Mouse (Mus musculus) lung, embryonic 14.5 days (tissue): ENCODE measurements around the gene Ssbp3. TPM values are rescaled to one million over a fixed set of nuclear protein-coding genes. Genes with fewer than 3 reads are reported as not detected.

Source experiments
- ATAC-seq: fragments of 200-750 bp; cut with Nextera tagmentation; 2 replicates; pipeline ENCODE4 v1.8.0; 2017; ENCODE audit warnings: mild to moderate bottlenecking, moderate TSS enrichment, moderate library complexity; ENCODE audit not compliant: insufficient read depth
- DNase-seq: peaks from one replicate; pipeline ENCODE4 v3.0.0-alpha.2; 2015
- H3K27ac ChIP-seq: fragments of 300-500 bp; sonication (generic); 2 replicates; pipeline ENCODE4 v1.5.1; 2014; ENCODE audit warnings: low read depth, mild to moderate bottlenecking, moderate library complexity
- H3K27me3 ChIP-seq: fragments of 300-500 bp; sonication (generic); 2 replicates; pipeline ENCODE4 v1.6.1; 2014; ENCODE audit warnings: low read length, control low read depth; ENCODE audit not compliant: insufficient read depth
- H3K36me3 ChIP-seq: fragments of 300-500 bp; sonication (generic); 2 replicates; pipeline ENCODE4 v1.6.1; 2014; ENCODE audit warnings: control low read depth; ENCODE audit not compliant: insufficient read depth
- H3K4me1 ChIP-seq: fragments of 300-500 bp; sonication (generic); 2 replicates; pipeline ENCODE4 v1.6.1; 2014; ENCODE audit warnings: antibody characterized with exemption, control low read depth; ENCODE audit not compliant: insufficient read depth
- H3K4me2 ChIP-seq: fragments of 300-500 bp; sonication (generic); 2 replicates; pipeline ENCODE4 v1.6.1; 2014; ENCODE audit warnings: mild to moderate bottlenecking
- H3K4me3 ChIP-seq: fragments of 300-500 bp; sonication (generic); 2 replicates; pipeline ENCODE4 v1.5.1; 2014; ENCODE audit warnings: low read depth, low read length
- H3K9ac ChIP-seq: fragments of 300-500 bp; sonication (generic); 2 replicates; pipeline ENCODE4 v1.6.1; 2014
- H3K9me3 ChIP-seq: fragments of 300-500 bp; sonication (generic); 2 replicates; pipeline ENCODE4 v1.6.1; 2016; ENCODE audit warnings: low read depth, low read length, control low read depth
- CTCF ChIP-seq: IDR thresholded peaks from 2 replicates; pipeline ENCODE4 v1.5.1; 2016; ENCODE audit warnings: antibody characterized with exemption, low read depth
- WGBS: fragments of 180-500 bp; shearing (Covaris S2); extraction: QIAGEN DNeasy Blood & Tissue Kit; methylation state at CpG from one replicate; pipeline ENCODE4 v1.1.7; 2014; 5-methylcytosine and 5-hydroxymethylcytosine counted together
- polyA plus RNA-seq: library from polyadenylated mRNA; unstranded; fragments of >200 nt; fragmentation: Nextera tagmentation; extraction: Ambion mirVana; gene quantifications from 2 replicates; pipeline ENCODE4 v1.2.1, GENCODE M21; 2014

Ssbp3 gene
- polyA plus RNA-seq, 1 experiment from 2014 or later = 80.2 TPM

- DNase-seq (no peak), ATAC-seq (no peak)
- Histone ChIP-seq H3K27me3 (no peaks in the 10 kb centered on the region), H3K9me3 (no peaks in the 10 kb centered on the region), H3K27ac (no peak overlapping the region), H3K9ac (no peak overlapping the region), H3K36me3 (peaks cover 57% of the 10 kb centered on the region), H3K4me3 (no peak overlapping the region), H3K4me2 (no peak overlapping the region), H3K4me1 (no peaks in the 10 kb centered on the region)
- 84% methylated on average over 11 of the region's 11 CpGs for WGBS
- no peak for TF ChIP-seq CTCF
Observed at GRCm38 (mm10) chr4:107048568-107049162, 138.2 kb downstream of the Ssbp3 start.

GRCm38 (mm10) chr4:107051889-107052288 lies 141.4 kb downstream of the Ssbp3 start:
- Histone ChIP-seq H3K9me3 (no peaks in the 10 kb centered on the region), H3K4me3 (no peak overlapping the region), H3K9ac (no peak overlapping the region), H3K36me3 (peaks cover 33% of the 10 kb centered on the region), H3K4me1 (no peaks in the 10 kb centered on the region), H3K27me3 (no peaks in the 10 kb centered on the region), H3K27ac (no peak overlapping the region), H3K4me2 (no peak overlapping the region)
- no peak for TF ChIP-seq CTCF
- 45% methylated on average over 4 of the region's 4 CpGs for WGBS
- DNase-seq (no peak), ATAC-seq (no peak)

GRCm38 (mm10) chr4:107052962-107053553 lies 142.6 kb downstream of the Ssbp3 start:
- Histone ChIP-seq H3K9me3 (no peaks in the 10 kb centered on the region), H3K27ac (no peak overlapping the region), H3K4me3 (no peak overlapping the region), H3K27me3 (no peaks in the 10 kb centered on the region), H3K36me3 (peaks cover 34% of the 10 kb centered on the region), H3K9ac (no peak overlapping the region), H3K4me1 (no peaks in the 10 kb centered on the region), H3K4me2 (no peak overlapping the region)
- ATAC-seq (no peak), DNase-seq (no peak)
- TF ChIP-seq CTCF = no peak
- 42% methylated on average over 5 of the region's 5 CpGs for WGBS

- no peak for ATAC-seq
- TF ChIP-seq CTCF = no peak
Observed at GRCm38 (mm10) chr4:107056088-107056487, 145.6 kb downstream of the Ssbp3 start.

DNA sequence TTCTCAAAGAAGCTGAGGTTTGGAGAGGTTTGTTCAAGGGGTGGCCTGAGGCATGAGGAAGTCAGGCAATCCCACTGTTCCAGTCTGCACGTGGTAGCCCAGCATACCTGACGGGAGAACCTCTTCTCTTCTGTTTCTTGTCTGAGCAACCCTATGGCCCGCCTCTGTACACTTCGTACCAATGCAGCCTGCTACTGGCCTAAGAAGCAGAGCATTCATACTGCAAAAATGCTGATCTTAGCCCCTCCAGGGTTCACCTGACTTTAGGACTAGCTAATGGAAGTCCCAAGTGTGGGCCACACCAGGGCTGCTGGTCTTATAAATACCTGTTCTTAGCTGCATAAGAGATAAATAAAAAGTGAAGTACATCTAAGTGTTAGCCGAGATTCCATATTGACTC lies 147.8 kb downstream of the Ssbp3 start:
- 83% methylated on average over 5 of the region's 5 CpGs for WGBS
- H3K9me3 ChIP-seq = no peaks in the 10 kb centered on the region
- ATAC-seq (no peak), DNase-seq (no peak)
- no peak overlapping the region for H3K4me3 ChIP-seq
- no peak overlapping the region for H3K9ac ChIP-seq
- no peak overlapping the region for H3K4me2 ChIP-seq
- no peak for TF ChIP-seq CTCF
- H3K27ac ChIP-seq = no peak overlapping the region
- H3K4me1 ChIP-seq = no peaks in the 10 kb centered on the region
- peaks cover 70% of the 10 kb centered on the region for H3K36me3 ChIP-seq
- no peaks in the 10 kb centered on the region for H3K27me3 ChIP-seq

More at GRCm38 (mm10) chr4:107056088-107056487, 145.6 kb downstream of the Ssbp3 start:
- Histone ChIP-seq H3K27ac (no peak overlapping the region), H3K9me3 (no peaks in the 10 kb centered on the region), H3K4me2 (no peak overlapping the region), H3K4me1 (no peaks in the 10 kb centered on the region), H3K36me3 (peaks cover 50% of the 10 kb centered on the region), H3K4me3 (no peak overlapping the region), H3K9ac (no peak overlapping the region), H3K27me3 (no peaks in the 10 kb centered on the region)
- DNase-seq = no peak
- WGBS = 74% methylated on average over 3 of the region's 3 CpGs

GRCm38 (mm10) chr4:107058781-107059180 lies 148.3 kb downstream of the Ssbp3 start:
- Histone ChIP-seq H3K4me2 (no peak overlapping the region), H3K4me3 (no peak overlapping the region), H3K9me3 (no peaks in the 10 kb centered on the region), H3K9ac (no peak overlapping the region), H3K27me3 (no peaks in the 10 kb centered on the region), H3K36me3 (peaks cover 74% of the 10 kb centered on the region), H3K4me1 (no peaks in the 10 kb centered on the region), H3K27ac (no peak overlapping the region)
- DNase-seq (no peak), ATAC-seq (no peak)
- TF ChIP-seq CTCF = no peak
- 82% methylated on average over 6 of the region's 6 CpGs for WGBS

GRCm38 (mm10) chr4:107061560-107061959 lies 151.1 kb downstream of the Ssbp3 start:
- no peaks in the 10 kb centered on the region for H3K27me3 ChIP-seq
- no peak overlapping the region for H3K27ac ChIP-seq
- H3K4me1 ChIP-seq = peaks cover 4% of the 10 kb centered on the region; the same call in 1 of the 2 replicates
- TF ChIP-seq CTCF = no peak
- no peak overlapping the region for H3K4me3 ChIP-seq
- 91% methylated on average over 4 of the region's 4 CpGs for WGBS
- ATAC-seq (no peak), DNase-seq (no peak)
- H3K4me2 ChIP-seq = no peak overlapping the region
- H3K9ac ChIP-seq = no peak overlapping the region
- no peaks in the 10 kb centered on the region for H3K9me3 ChIP-seq
- H3K36me3 ChIP-seq = peaks cover 81% of the 10 kb centered on the region
